In genomic region chr2:141155972-141156371, GRCm38 (mm10) we compare ENCODE assay signal across 21 mouse cellular contexts.
A peak's percentile ranks its signal among the peaks of the same experiment; 100 is the strongest.
DNase-seq lines count a peak whose midpoint lies in the region; ATAC-seq and TF ChIP-seq lines count a peak whose summit lies in the region.
"Had no signal": no experiment of that assay in that cellular context is flagged by ENCODE, and none has a peak within 500 bp of the region (broad histone marks: within the 10 kb centered on the region; RNA-seq: fewer than 3 reads in every experiment).

No protein-coding gene starts in this region.

- H3K9me3 ChIP-seq in kidney, embryonic 16.5 days (ENCODE audit: low read length), result no peaks in the 10 kb centered on the region
- H3K9me3 ChIP-seq: embryonic facial prominence, embryonic 12.5 days; forebrain, embryonic 13.5 days; heart, embryonic 12.5 days; hindbrain, embryonic 12.5 days; limb, embryonic 13.5 days; liver, embryonic 12.5 days; midbrain, embryonic 12.5 days; neural tube, embryonic 15.5 days had no signal

- no peaks in the 10 kb centered on the region for H3K27me3 ChIP-seq in kidney, embryonic 16.5 days (ENCODE audit: insufficient read depth, low read length)
- H3K27me3 ChIP-seq: embryonic facial prominence, embryonic 12.5 days; forebrain, embryonic 13.5 days; heart, embryonic 12.5 days; hindbrain, embryonic 12.5 days; limb, embryonic 13.5 days; liver, embryonic 12.5 days; midbrain, embryonic 12.5 days; neural tube, embryonic 15.5 days had no signal

- H3K4me3 ChIP-seq in kidney, embryonic 16.5 days (ENCODE audit: low read length), result no peak overlapping the region
- H3K4me3 ChIP-seq: embryonic facial prominence, embryonic 12.5 days; forebrain, embryonic 13.5 days; heart, embryonic 12.5 days; hindbrain, embryonic 12.5 days; limb, embryonic 13.5 days; liver, embryonic 12.5 days; midbrain, embryonic 12.5 days; neural tube, embryonic 15.5 days had no signal

- no peak overlapping the region for H3K4me2 ChIP-seq in kidney, embryonic 16.5 days (replicated peaks; ENCODE audit: low read depth, low read length)
- H3K4me2 ChIP-seq: embryonic facial prominence, embryonic 12.5 days; forebrain, embryonic 13.5 days; heart, embryonic 12.5 days; hindbrain, embryonic 12.5 days; limb, embryonic 13.5 days; liver, embryonic 12.5 days; midbrain, embryonic 12.5 days; neural tube, embryonic 15.5 days had no signal

- no peak overlapping the region for H3K9ac ChIP-seq in kidney, embryonic 16.5 days (replicated peaks; ENCODE audit: low read length)
- H3K9ac ChIP-seq: embryonic facial prominence, embryonic 12.5 days; forebrain, embryonic 13.5 days; heart, embryonic 12.5 days; hindbrain, embryonic 12.5 days; limb, embryonic 13.5 days; liver, embryonic 12.5 days; midbrain, embryonic 12.5 days; neural tube, embryonic 15.5 days had no signal

- H3K4me1 ChIP-seq in kidney, embryonic 16.5 days (ENCODE audit: insufficient read depth, low read length), result no peaks in the 10 kb centered on the region
- H3K4me1 ChIP-seq: liver, embryonic 12.5 days had no signal

- 80% methylated on average over 4 of the region's 4 CpGs for WGBS in kidney, embryonic 16.5 days

- DNase-seq in brain, adult 2 months (ENCODE audit: low read depth, low spot score), result peak; percentile 76
- peak; percentile 50 for DNase-seq in brain, embryonic 14.5 days (ENCODE audit: low read depth)
- peak; percentile 59 for DNase-seq in cerebellum, adult 8-10 months
- peak; percentile 49 to 61 for DNase-seq in cerebellum, postnatal 36 days
- DNase-seq in gastrocnemius, postnatal 10 days, result no peak
- no peak for DNase-seq in layer of hippocampus, adult 18-20 months (ENCODE audit: low spot score in 2 of 2)
- DNase-seq: adrenal gland, postnatal 36 days; heart, postnatal 10 days; kidney, adult 2 months; kidney, postnatal 10 days; lung, adult 18-20 months; lung, postnatal 14 days had no signal

- no peak for TF ChIP-seq CTCF in brain, embryonic 14.5 days (IDR thresholded peaks at IDR 0.05; ENCODE audit: borderline replicate concordance, extremely low read depth, insufficient read depth, insufficient read length)

- ATAC-seq in kidney, embryonic 16.5 days (ENCODE audit: low FRiP score, low TSS enrichment), result no peak
- ATAC-seq: forebrain, embryonic 13.5 days; liver, embryonic 12.5 days had no signal

- no peaks in the 10 kb centered on the region for H3K36me3 ChIP-seq in kidney, embryonic 16.5 days (ENCODE audit: insufficient read depth, low read length)
- H3K36me3 ChIP-seq: embryonic facial prominence, embryonic 12.5 days; heart, embryonic 12.5 days; hindbrain, embryonic 12.5 days; limb, embryonic 13.5 days; liver, embryonic 12.5 days; midbrain, embryonic 12.5 days; neural tube, embryonic 15.5 days had no signal

- no peak for TF ChIP-seq POLR2A in brain, embryonic 14.5 days (IDR thresholded peaks at IDR 0.05; ENCODE audit: borderline replicate concordance, extremely low read depth, insufficient read depth, insufficient read length, poor library complexity, severe bottlenecking)

- no peak overlapping the region for H3K27ac ChIP-seq in kidney, embryonic 16.5 days (ENCODE audit: low read length)
- H3K27ac ChIP-seq: embryonic facial prominence, embryonic 12.5 days; forebrain, embryonic 13.5 days; hindbrain, embryonic 12.5 days; limb, embryonic 13.5 days; liver, embryonic 12.5 days; midbrain, embryonic 12.5 days; neural tube, embryonic 15.5 days had no signal

Comparison
In these comparisons a context has a peak if more than half of its experiments do, and no peak if none do; other contexts are left out.
1. DNase-seq: peak in brain, adult 2 months (single experiment), brain, embryonic 14.5 days (single experiment), cerebellum, adult 8-10 months (single experiment) and cerebellum, postnatal 36 days (2 of 2); none in gastrocnemius, postnatal 10 days (single experiment) and layer of hippocampus, adult 18-20 months (0 of 2).